Mouse (Mus musculus) midbrain, embryonic 14.5 days (tissue): ENCODE data around the gene Eme1. TPM values are rescaled to one million over a fixed set of nuclear protein-coding genes. Genes with fewer than 3 reads are reported as not detected.

Source experiments
- ATAC-seq: fragments of 200-750 bp; cut with Nextera tagmentation; 2 replicates; pipeline ENCODE4 v1.8.0; 2017; ENCODE audit warnings: moderate number of reproducible peaks, moderate library complexity; ENCODE audit not compliant: low FRiP score, low TSS enrichment
- DNase-seq: peaks from one replicate; pipeline ENCODE4 v3.0.0-alpha.2; 2015
- H3K27ac ChIP-seq: fragments of 300-500 bp; sonication (generic); replicated peaks from 2 replicates; pipeline ENCODE4 v1.5.1; 2014; ENCODE audit warnings: mild to moderate bottlenecking, low read depth, low read length, moderate library complexity
- H3K27me3 ChIP-seq: fragments of 300-500 bp; sonication (generic); 2 replicates; pipeline ENCODE4 v1.6.1; 2014; ENCODE audit warnings: low read length, control low read depth, mixed read lengths; ENCODE audit not compliant: control insufficient read depth, insufficient read depth
- H3K36me3 ChIP-seq: fragments of 300-500 bp; sonication (generic); 2 replicates; pipeline ENCODE4 v1.6.1; 2014; ENCODE audit warnings: low read length, control low read depth; ENCODE audit not compliant: control insufficient read depth, insufficient read depth
- H3K4me1 ChIP-seq: fragments of 300-500 bp; sonication (generic); 2 replicates; pipeline ENCODE4 v1.6.1; 2014; ENCODE audit warnings: mild to moderate bottlenecking, antibody characterized with exemption, low read length, control low read depth; ENCODE audit not compliant: control insufficient read depth, insufficient read depth
- H3K4me2 ChIP-seq: fragments of 300-500 bp; sonication (generic); 2 replicates; pipeline ENCODE4 v1.6.1; 2014; ENCODE audit warnings: mild to moderate bottlenecking, low read length, moderate library complexity
- H3K4me3 ChIP-seq: fragments of 300-500 bp; sonication (generic); replicated peaks from 2 replicates; pipeline ENCODE4 v1.5.1; 2014; ENCODE audit warnings: low read depth, low read length
- H3K9ac ChIP-seq: fragments of 300-500 bp; sonication (generic); replicated peaks from 2 replicates; pipeline ENCODE4 v1.6.1; 2014; ENCODE audit warnings: mild to moderate bottlenecking, low read length, moderate library complexity
- H3K9me3 ChIP-seq: fragments of 300-500 bp; sonication (generic); 2 replicates; pipeline ENCODE4 v1.6.1; 2016; ENCODE audit warnings: low read length, control low read depth, mixed read lengths; ENCODE audit not compliant: control insufficient read depth
- WGBS: fragments of 180-500 bp; shearing (Covaris S2); extraction: QIAGEN DNeasy Blood & Tissue Kit; methylation state at CpG from one replicate; pipeline ENCODE4 v1.1.7; 2014; 5-methylcytosine and 5-hydroxymethylcytosine counted together
- polyA plus RNA-seq: library from polyadenylated mRNA; unstranded; fragments of >200 nt; fragmentation: Nextera tagmentation; extraction: Ambion mirVana; gene quantifications from 2 replicates; pipeline ENCODE4 v1.2.1, GENCODE M21; 2014

The Eme1 gene
- polyA plus RNA-seq, 1 experiment from 2014 or later = 4.4 TPM

DNA sequence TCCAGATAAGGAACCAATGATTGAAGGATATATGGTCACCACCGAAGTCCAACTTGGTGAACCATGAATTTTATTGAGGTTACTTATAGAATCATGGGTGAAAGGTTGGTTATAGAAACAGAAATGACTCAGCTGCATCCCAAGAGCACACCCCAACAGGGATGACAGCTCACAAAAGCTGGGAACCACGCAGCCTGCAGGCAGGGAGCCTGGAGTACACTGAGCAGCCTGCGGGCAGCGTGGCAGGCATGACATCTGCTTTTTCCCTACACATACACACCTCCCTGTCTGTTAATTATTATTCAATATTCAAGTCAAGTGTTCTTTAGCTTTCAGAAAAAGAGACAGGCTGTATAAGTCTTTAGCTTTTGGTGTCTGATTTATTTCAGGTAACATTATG lies 39.2 kb downstream of the Eme1 start:
- ATAC-seq = no peak
- no peak for DNase-seq
- 62% methylated on average over 4 of the region's 4 CpGs for WGBS
- Histone ChIP-seq H3K27me3 (no peaks in the 10 kb centered on the region), H3K4me2 (no peak overlapping the region), H3K4me3 (no peak overlapping the region), H3K36me3 (no peaks in the 10 kb centered on the region), H3K9me3 (no peaks in the 10 kb centered on the region), H3K9ac (no peak overlapping the region), H3K27ac (no peak overlapping the region), H3K4me1 (no peaks in the 10 kb centered on the region)

DNA sequence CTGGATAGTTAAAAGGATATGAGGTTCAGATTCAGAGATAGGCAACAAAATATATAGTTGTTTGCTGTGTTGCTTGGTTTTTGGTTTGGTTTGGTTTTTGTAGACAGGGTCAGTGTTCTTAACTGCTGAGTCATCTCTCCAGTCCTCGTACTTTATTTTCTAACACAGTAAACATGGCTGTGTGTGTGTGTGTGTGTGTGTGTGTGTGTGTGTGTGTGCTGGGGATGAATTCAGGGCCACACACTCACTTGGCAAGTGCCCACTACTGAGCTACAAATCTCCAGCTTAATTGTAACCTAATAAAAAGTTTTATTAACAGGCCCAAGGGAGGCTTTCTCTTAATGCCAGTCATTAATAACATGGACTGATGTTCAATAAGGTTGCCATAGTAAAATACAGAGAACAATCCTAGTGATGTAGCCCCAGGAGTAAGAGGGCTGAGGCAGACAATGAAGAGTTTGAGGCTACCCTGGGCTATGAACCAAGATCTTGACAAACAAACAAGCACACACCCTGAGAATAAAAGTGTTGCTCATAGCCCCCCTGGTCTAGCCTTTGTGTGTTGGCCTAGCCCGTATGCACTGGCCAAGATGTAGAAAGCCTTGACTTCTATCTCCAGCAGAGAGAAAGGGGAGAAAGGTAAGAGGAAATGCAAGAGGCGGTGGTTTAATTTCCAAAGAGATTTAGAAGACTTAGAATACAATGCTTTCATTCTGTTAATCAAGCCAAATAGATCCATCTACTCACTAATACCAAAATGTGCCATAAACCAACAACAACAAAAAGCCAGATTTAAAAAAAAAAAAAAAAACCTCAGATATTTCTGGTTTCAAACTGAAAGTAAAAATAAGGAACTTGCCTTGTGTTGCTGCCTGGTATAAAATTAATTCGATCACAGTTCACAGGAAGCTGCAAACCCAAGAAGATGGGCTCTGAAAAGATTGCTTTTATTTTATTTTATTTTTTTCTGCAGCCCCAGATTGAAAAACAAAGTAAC lies 42.7 kb downstream of the Eme1 start:
- H3K9me3 ChIP-seq = no peaks in the 10 kb centered on the region
- H3K36me3 ChIP-seq = no peaks in the 10 kb centered on the region
- no peak overlapping the region for H3K9ac ChIP-seq
- H3K27me3 ChIP-seq = no peaks in the 10 kb centered on the region
- no peak for ATAC-seq
- DNase-seq = no peak
- no peaks in the 10 kb centered on the region for H3K4me1 ChIP-seq
- no peak overlapping the region for H3K4me3 ChIP-seq
- no peak overlapping the region for H3K27ac ChIP-seq
- WGBS = 80% methylated on average over 4 of the region's 4 CpGs
- H3K4me2 ChIP-seq = no peak overlapping the region

DNA sequence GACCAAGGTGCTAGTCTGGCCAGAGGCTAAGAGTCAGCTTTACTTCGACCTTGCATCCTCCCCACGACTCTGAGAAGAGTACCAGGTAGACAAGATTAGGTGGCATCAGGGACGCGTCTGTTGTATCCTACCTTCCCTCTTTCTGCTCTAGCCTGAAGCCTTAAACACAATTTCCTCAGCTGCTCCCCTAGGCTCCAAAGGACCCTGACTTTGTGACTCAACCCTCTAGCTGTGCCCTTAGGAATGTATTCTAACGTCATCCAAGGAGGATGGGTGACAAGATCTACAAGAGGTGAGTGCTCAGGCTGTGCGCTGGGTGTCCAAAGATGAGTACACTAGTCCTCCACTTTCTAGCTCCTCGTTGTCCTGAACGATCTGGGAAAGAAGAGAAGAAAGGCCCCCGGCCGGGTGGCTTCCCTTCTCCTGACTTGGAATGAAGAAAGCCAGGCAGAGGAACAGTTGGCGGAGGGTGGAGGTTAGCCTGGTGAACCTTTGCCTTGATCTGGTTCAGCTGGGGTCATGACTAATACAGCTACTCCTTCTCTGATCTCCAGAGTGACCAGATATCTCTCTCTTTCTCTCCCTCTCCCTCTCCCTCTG lies 51.3 kb downstream of the Eme1 start:
- no peak overlapping the region for H3K4me3 ChIP-seq
- peak overlapping the region; percentile 70; the same call in 1 of the 2 replicates for H3K4me2 ChIP-seq
- no peaks in the 10 kb centered on the region for H3K9me3 ChIP-seq
- H3K4me1 ChIP-seq = peaks cover 12% of the 10 kb centered on the region
- DNase-seq = no peak
- ATAC-seq = no peak
- no peak overlapping the region for H3K9ac ChIP-seq
- no peaks in the 10 kb centered on the region for H3K27me3 ChIP-seq
- H3K36me3 ChIP-seq = no peaks in the 10 kb centered on the region
- no peak overlapping the region for H3K27ac ChIP-seq
- 74% methylated on average over 11 of the region's 11 CpGs for WGBS

DNA sequence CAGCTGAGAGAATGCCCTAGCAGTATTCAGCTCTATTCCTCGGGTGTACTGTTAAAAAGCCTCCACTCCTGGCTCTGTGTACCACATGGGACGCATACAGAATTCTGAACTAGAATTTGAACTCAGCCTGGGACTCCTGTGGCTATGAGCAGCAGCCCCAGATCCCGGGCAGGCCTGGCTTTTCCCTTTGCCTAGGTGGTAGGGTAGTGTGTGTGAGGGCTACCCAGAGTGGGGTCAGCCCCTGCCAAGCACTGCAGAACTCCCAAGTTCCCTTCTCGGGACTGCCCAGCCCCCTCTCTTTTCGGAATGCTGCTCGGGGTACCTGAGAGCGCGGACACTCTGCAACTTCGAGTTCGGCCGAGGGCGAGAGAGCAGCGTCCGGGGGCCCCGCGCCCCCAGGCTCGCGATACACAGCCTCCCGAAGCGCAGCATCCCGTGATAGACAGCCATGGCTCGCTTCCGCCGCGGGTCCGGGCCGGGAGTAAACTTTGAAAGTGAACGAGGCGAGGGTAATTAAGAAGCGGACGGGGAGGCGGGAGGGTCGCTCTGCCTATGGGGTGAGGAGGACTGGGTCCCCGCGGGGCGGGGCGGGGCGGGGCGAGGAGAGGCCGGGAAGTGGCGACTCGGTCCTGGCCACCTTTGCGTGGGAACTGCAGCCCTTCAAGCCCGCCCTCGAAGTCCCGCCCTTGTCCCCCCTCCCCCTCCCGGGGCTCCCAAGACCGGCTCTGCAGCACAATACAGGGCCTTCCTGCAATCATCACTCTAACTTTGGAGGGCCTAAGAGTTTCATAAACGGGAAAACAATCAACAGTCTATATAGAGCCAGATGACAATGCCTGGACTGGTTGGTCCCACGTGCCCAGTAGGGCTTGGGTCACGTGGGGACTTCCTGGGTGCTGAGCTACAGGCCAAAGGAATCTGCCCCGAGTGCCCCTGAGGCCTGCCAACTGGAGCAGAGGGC lies 52.2 kb downstream of the Eme1 start, which contains the start of gene Acsf2:
Gene Acsf2, minus strand, starts transcription at position 551 of the 961 bp plus-strand sequence.
- Histone ChIP-seq H3K4me3 (peak within 1 kb of the TSS; percentile 37), H3K9ac (peak within 1 kb of the TSS; percentile 36; the same call in 1 of the 2 replicates), H3K27ac (no peak within 1 kb of the TSS), H3K4me2 (peak within 1 kb of the TSS; percentile 70), H3K9me3 (no peaks in the 10 kb centered on the region), H3K4me1 (peaks cover 12% of the 10 kb centered on the region), H3K36me3 (no peaks in the 10 kb centered on the region), H3K27me3 (no peaks in the 10 kb centered on the region)
- WGBS = 3% methylated on average over 49 of the region's 52 CpGs
- ATAC-seq (peak; percentile 74; the same call in 1 of the 2 replicates), DNase-seq (peak; percentile 69)

DNA sequence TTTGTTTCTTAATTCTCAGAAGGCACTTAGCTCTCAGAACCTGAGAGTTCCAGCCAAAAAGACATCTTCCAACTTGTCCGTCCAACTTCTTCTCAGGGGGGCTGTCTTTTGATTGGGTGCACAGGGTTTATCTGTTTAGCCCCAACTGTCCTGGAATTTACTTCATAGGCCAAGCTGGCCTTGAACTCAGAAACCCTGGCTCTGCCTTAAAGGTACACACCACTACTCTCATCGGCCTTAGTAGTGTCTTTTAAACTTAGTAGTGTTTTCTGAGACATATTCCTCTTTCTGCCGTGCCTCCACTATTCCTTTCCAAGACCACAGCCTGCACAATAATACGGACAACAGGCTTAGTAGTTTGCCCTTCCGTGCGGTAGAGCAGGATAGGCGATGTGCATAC lies 53.3 kb downstream of the Eme1 start:
- DNase-seq = no peak
- Histone ChIP-seq H3K4me1 (peaks cover 12% of the 10 kb centered on the region), H3K27ac (no peak overlapping the region), H3K9ac (no peak overlapping the region), H3K4me3 (no peak overlapping the region), H3K27me3 (no peaks in the 10 kb centered on the region), H3K4me2 (no peak overlapping the region), H3K36me3 (no peaks in the 10 kb centered on the region), H3K9me3 (no peaks in the 10 kb centered on the region)
- 94% methylated on average over 7 of the region's 7 CpGs for WGBS
- no peak for ATAC-seq

DNA sequence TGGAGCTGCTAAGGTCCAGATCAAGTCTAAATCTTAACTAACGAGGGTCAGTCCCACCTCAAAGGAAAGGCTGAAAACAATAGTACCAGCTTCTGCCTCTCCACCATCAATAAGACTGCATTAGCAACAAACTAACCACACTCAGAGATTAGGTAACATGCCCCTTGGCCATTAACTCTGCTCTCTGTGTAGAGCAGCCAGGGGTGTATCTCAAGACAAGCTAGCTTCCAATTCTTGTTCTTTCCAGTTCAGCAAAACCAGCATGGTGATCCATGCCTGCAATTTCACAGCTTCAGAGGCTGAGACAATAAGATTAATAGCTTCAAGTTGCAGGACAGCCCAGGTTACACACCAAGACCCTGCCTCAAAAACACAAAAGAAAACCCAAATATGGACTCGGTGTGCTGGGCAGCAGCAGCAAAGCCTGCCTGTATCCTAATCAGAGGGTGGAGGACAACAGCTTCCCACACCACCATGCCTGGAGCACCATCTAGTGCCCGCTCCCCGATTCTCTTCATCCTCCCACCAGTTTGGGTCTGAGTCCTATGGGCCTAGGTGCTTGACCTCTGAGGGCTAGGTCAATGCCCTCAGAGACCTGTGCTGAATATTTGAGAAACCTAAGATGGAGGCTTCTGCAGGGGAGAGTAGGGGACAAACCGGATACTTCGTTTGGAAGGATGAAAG lies 55.2 kb downstream of the Eme1 start:
- Histone ChIP-seq H3K9me3 (no peaks in the 10 kb centered on the region), H3K4me1 (peaks cover 12% of the 10 kb centered on the region), H3K9ac (no peak overlapping the region), H3K4me2 (no peak overlapping the region), H3K27ac (no peak overlapping the region), H3K36me3 (no peaks in the 10 kb centered on the region), H3K27me3 (no peaks in the 10 kb centered on the region), H3K4me3 (no peak overlapping the region)
- ATAC-seq (no peak), DNase-seq (no peak)
- WGBS = 84% methylated on average over 6 of the region's 6 CpGs

DNA sequence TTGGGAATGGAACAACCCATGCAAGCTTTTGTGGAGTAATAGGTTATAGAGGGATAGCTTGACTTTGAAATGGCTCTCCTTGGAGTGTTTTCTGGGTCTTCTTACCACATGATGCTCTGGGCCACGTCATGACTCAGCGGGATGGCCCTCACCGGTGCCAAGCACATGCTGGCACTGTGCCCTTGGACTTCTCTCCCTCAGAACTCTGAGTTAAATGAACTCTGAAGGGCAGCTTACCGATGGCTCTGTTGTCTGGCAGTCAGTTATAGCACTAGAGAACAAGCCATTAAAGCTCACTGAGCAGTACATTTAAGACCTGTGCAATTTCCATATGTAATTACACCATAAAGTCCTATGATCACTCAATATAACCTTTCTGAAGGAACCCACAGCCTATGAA lies 56.4 kb downstream of the Eme1 start:
- Histone ChIP-seq H3K36me3 (no peaks in the 10 kb centered on the region), H3K4me3 (no peak overlapping the region), H3K9ac (no peak overlapping the region), H3K4me2 (no peak overlapping the region), H3K9me3 (no peaks in the 10 kb centered on the region), H3K27ac (no peak overlapping the region), H3K4me1 (peaks cover 11% of the 10 kb centered on the region), H3K27me3 (no peaks in the 10 kb centered on the region)
- WGBS = 89% methylated on average over 4 of the region's 4 CpGs
- DNase-seq (no peak), ATAC-seq (no peak)
